Mouse (Mus musculus): ENCODE measurements at regions not wholly inside any gene's neighbourhood (a gene's known extent, or its start where the extent isn't known, plus 50 kb on each side); places are given as distances from the start of the nearest gene placed in this dataset.

DNA sequence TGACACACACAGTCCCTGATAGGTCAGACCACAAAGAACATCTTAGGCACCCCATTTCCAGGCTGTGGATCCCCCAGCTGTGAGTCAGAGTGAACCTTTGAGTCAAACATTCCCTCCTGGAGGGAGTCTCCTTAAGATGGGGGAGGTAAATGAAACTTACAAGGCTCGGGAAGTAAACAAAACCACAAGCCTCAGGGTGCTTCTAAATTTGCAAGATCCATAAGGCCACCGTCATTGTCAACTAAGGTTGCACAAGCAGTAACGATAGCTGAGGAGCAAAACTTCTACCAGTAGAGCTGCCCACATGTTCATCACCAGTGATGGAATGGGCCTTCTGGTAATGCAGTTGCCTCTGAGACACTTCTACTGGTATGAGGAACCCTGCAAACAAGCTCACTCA lies 130.9 kb upstream of the Cdh5 start:
- DNase-seq (ENCODE audit: low read depth, low spot score): no peak
- TF ChIP-seq HCFC1 (IDR thresholded peaks at IDR 0.05; ENCODE audit: borderline replicate concordance, insufficient read depth, low read length) (no peak), ZNF384 (IDR thresholded peaks at IDR 0.05; ENCODE audit: low read depth, low read length) (no peak), MAFK (IDR thresholded peaks at IDR 0.05; ENCODE audit: insufficient read depth, low read depth, low read length) (no peak), CHD2 (IDR thresholded peaks at IDR 0.05; ENCODE audit: low read depth, low read length) (no peak), ZC3H11A (IDR thresholded peaks at IDR 0.05; ENCODE audit: borderline replicate concordance, low read depth, low read length) (no peak)
- no peaks in the 10 kb centered on the region for H3K36me3 ChIP-seq (ENCODE audit: control insufficient read depth, insufficient read depth, low read length, poor library complexity, severe bottlenecking)
- no peaks in the 10 kb centered on the region for H3K9me3 ChIP-seq (ENCODE audit: control insufficient read depth, insufficient read depth, low read depth, low read length)
- no peaks in the 10 kb centered on the region for H3K4me1 ChIP-seq (ENCODE audit: control insufficient read depth in 2 of 2, insufficient read depth in 2 of 2, low read length in 2 of 2, poor library complexity in 1 of 2)
- H3K4me3 ChIP-seq (ENCODE audit: insufficient read depth in 1 of 2, low read depth in 1 of 2, low read length in 2 of 2, poor library complexity in 1 of 2, severe bottlenecking in 1 of 2): no peak overlapping the region
- no peak overlapping the region for H3K27ac ChIP-seq (ENCODE audit: insufficient read depth, low read depth, low read length, poor library complexity, severe bottlenecking)
- H3K9ac ChIP-seq (ENCODE audit: insufficient read depth, low read depth, low read length, poor library complexity, severe bottlenecking): no peak overlapping the region
- in situ Hi-C loops (cut with MboI; ENCODE audit: low sequenced_read_pairs in 2 of 2, unreplicated experiment in 2 of 2): no loop called here

DNA sequence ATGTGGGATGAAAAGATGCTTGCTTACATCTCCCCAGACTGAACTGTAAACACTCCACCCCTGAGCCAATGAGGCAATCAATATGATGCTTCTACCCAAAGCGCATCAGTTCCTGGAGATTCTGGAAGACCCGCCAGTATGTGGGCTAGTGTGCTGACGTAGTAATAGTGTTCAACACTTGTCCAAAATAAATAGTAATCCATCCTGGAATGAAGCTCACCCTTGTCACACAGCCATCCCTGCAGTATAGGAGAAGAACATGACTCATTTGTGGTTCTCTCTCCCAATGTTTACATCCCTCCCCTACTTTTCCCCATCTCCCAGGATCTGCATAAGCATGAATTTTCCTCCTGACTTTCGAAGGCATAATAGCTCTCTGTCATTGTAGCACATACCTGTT lies 130.5 kb upstream of the Cdh5 start:
- in situ Hi-C loops (cut with MboI; ENCODE audit: low sequenced_read_pairs in 2 of 2, unreplicated experiment in 2 of 2): no loop called here
- no peaks in the 10 kb centered on the region for H3K9me3 ChIP-seq (ENCODE audit: control insufficient read depth, insufficient read depth, low read depth, low read length)
- no peak overlapping the region for H3K4me3 ChIP-seq (ENCODE audit: insufficient read depth in 1 of 2, low read depth in 1 of 2, low read length in 2 of 2, poor library complexity in 1 of 2, severe bottlenecking in 1 of 2)
- no peaks in the 10 kb centered on the region for H3K4me1 ChIP-seq (ENCODE audit: control insufficient read depth in 2 of 2, insufficient read depth in 2 of 2, low read length in 2 of 2, poor library complexity in 1 of 2)
- no peak for DNase-seq (ENCODE audit: low read depth, low spot score)
- TF ChIP-seq CHD2 (IDR thresholded peaks at IDR 0.05; ENCODE audit: low read depth, low read length): no peak
- TF ChIP-seq ZC3H11A (IDR thresholded peaks at IDR 0.05; ENCODE audit: borderline replicate concordance, low read depth, low read length): no peak
- TF ChIP-seq HCFC1 (IDR thresholded peaks at IDR 0.05; ENCODE audit: borderline replicate concordance, insufficient read depth, low read length): no peak
- TF ChIP-seq MAFK (IDR thresholded peaks at IDR 0.05; ENCODE audit: insufficient read depth, low read depth, low read length): no peak
- TF ChIP-seq ZNF384 (IDR thresholded peaks at IDR 0.05; ENCODE audit: low read depth, low read length): no peak
- no peak overlapping the region for H3K9ac ChIP-seq (ENCODE audit: insufficient read depth, low read depth, low read length, poor library complexity, severe bottlenecking)
- H3K36me3 ChIP-seq (ENCODE audit: control insufficient read depth, insufficient read depth, low read length, poor library complexity, severe bottlenecking): no peaks in the 10 kb centered on the region
- H3K27ac ChIP-seq (ENCODE audit: insufficient read depth, low read depth, low read length, poor library complexity, severe bottlenecking): no peak overlapping the region

DNA sequence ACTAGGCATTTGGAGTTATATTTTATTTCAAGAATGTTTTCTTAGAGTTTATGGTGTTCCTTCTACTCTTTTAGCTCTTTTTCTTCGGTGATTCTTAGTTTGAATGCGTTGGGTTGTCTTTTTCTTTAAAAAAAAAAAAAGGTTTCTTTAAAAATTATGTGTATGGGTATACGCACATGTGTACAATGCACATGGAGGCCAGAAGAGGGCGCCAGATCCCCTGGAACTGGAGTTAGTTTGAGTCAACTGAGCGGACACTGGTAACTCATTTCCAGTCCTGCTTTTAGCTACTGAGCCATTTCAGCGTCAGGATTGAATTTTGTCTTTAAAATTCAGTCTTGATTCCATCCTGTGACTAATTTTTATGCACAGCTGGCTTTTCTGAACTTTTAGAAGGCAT lies 124.9 kb upstream of the Cdh5 start:
- Histone ChIP-seq H3K27ac (ENCODE audit: insufficient read depth, low read depth, low read length, poor library complexity, severe bottlenecking) (no peak overlapping the region), H3K36me3 (ENCODE audit: control insufficient read depth, insufficient read depth, low read length, poor library complexity, severe bottlenecking) (no peaks in the 10 kb centered on the region), H3K9ac (ENCODE audit: insufficient read depth, low read depth, low read length, poor library complexity, severe bottlenecking) (no peak overlapping the region), H3K9me3 (ENCODE audit: control insufficient read depth, insufficient read depth, low read depth, low read length) (no peaks in the 10 kb centered on the region), H3K4me1 (ENCODE audit: control insufficient read depth in 2 of 2, insufficient read depth in 2 of 2, low read length in 2 of 2, poor library complexity in 1 of 2) (no peaks in the 10 kb centered on the region), H3K4me3 (ENCODE audit: insufficient read depth in 1 of 2, low read depth in 1 of 2, low read length in 2 of 2, poor library complexity in 1 of 2, severe bottlenecking in 1 of 2) (no peak overlapping the region)
- in situ Hi-C loops (cut with MboI; ENCODE audit: low sequenced_read_pairs in 2 of 2, unreplicated experiment in 2 of 2): no loop called here
- peak; percentile 17 for DNase-seq (ENCODE audit: low read depth, low spot score)
- TF ChIP-seq ZNF384 (IDR thresholded peaks at IDR 0.05; ENCODE audit: low read depth, low read length): peak; percentile 69
- TF ChIP-seq ZC3H11A (IDR thresholded peaks at IDR 0.05; ENCODE audit: borderline replicate concordance, low read depth, low read length): no peak
- TF ChIP-seq HCFC1 (IDR thresholded peaks at IDR 0.05; ENCODE audit: borderline replicate concordance, insufficient read depth, low read length): no peak
- no peak for TF ChIP-seq MAFK (IDR thresholded peaks at IDR 0.05; ENCODE audit: insufficient read depth, low read depth, low read length)

DNA sequence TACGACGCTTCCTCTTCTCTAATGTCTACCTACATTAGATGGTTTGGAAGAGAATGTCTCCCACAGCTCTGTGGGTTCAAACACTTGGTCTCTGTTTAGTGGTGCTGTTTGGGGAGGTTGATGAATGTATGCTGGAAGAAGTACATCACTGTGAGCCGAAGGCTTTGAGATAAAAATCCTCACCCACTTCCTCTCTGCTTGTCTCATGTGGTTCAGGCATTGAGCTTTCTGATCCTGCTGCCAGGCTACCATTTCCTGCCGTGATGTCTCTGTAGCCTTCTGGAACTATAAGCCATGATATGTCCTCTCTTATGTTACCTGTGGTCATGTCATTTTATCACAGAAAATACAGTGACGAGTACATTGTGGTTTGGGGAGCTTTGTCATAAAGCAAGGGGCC lies 122.5 kb upstream of the Cdh5 start:
- Histone ChIP-seq H3K36me3 (ENCODE audit: control insufficient read depth, insufficient read depth, low read length, poor library complexity, severe bottlenecking) (no peaks in the 10 kb centered on the region), H3K9ac (ENCODE audit: insufficient read depth, low read depth, low read length, poor library complexity, severe bottlenecking) (no peak overlapping the region), H3K27ac (ENCODE audit: insufficient read depth, low read depth, low read length, poor library complexity, severe bottlenecking) (no peak overlapping the region), H3K9me3 (ENCODE audit: control insufficient read depth, insufficient read depth, low read depth, low read length) (no peaks in the 10 kb centered on the region), H3K4me3 (ENCODE audit: insufficient read depth in 1 of 2, low read depth in 1 of 2, low read length in 2 of 2, poor library complexity in 1 of 2, severe bottlenecking in 1 of 2) (no peak overlapping the region), H3K4me1 (ENCODE audit: control insufficient read depth in 2 of 2, insufficient read depth in 2 of 2, low read length in 2 of 2, poor library complexity in 1 of 2) (no peaks in the 10 kb centered on the region)
- no peak for TF ChIP-seq ZNF384 (IDR thresholded peaks at IDR 0.05; ENCODE audit: low read depth, low read length)
- TF ChIP-seq MAFK (IDR thresholded peaks at IDR 0.05; ENCODE audit: insufficient read depth, low read depth, low read length): no peak
- TF ChIP-seq HCFC1 (IDR thresholded peaks at IDR 0.05; ENCODE audit: borderline replicate concordance, insufficient read depth, low read length): no peak
- TF ChIP-seq ZC3H11A (IDR thresholded peaks at IDR 0.05; ENCODE audit: borderline replicate concordance, low read depth, low read length): no peak
- no peak for TF ChIP-seq CHD2 (IDR thresholded peaks at IDR 0.05; ENCODE audit: low read depth, low read length)
- DNase-seq (ENCODE audit: low read depth, low spot score): no peak
- in situ Hi-C loops (cut with MboI; ENCODE audit: low sequenced_read_pairs in 2 of 2, unreplicated experiment in 2 of 2): no loop called here
